Mouse (Mus musculus) megakaryocyte progenitor cell, adult 5-6 weeks (primary cell): ENCODE data around the gene Ctu2. TPM values are rescaled to one million over a fixed set of nuclear protein-coding genes. Genes with fewer than 3 reads are reported as not detected.

Experiments
- ATAC-seq: replicated peaks from 2 replicates; pipeline ENCODE4 v1.8.0; 2016; ENCODE audit warnings: mild to moderate bottlenecking, moderate TSS enrichment, inconsistent platforms; ENCODE audit not compliant: poor library complexity
- total RNA-seq, 2 experiments: library from RNA; stranded (forward) in 1 of 2; stranded (reverse) in 1 of 2; fragments of 157-497, 149-512 nt in 1 of 2; fragments of 200-1000 nt in 1 of 2; gene quantifications; 2 replicates each; pipeline versions ENCODE4 v1.2.3 to v1.2.4; 2015 to 2017

The Ctu2 gene
- 17.3 and 26.8 TPM in 2 replicates for total RNA-seq (2015)
- total RNA-seq (2017): 11.2 and 14.9 TPM in 2 replicates

- ATAC-seq: peak; percentile 79
Measured at GRCm38 (mm10) chr8:122475580-122476320, at the start of gene Ctu2, which contains the start of gene Rnf166. Gene Ctu2, plus strand, starts transcription at chr8:122476143. Gene Rnf166, minus strand, starts transcription at chr8:122476064.

- no peak for ATAC-seq
Measured at GRCm38 (mm10) chr8:122426145-122426544, 49.8 kb upstream of the Ctu2 start.

- no peak for ATAC-seq
Measured at GRCm38 (mm10) chr8:122427607-122428006, 48.3 kb upstream of the Ctu2 start.

- no peak for ATAC-seq
Measured at GRCm38 (mm10) chr8:122428163-122428562, 47.8 kb upstream of the Ctu2 start.

GRCm38 (mm10) chr8:122430058-122430636, 45.8 kb upstream of the Ctu2 start:
- ATAC-seq: peak; percentile 76

GRCm38 (mm10) chr8:122430646-122431045, 45.3 kb upstream of the Ctu2 start:
- no peak for ATAC-seq

GRCm38 (mm10) chr8:122431694-122432442, 44.1 kb upstream of the Ctu2 start:
- no peak for ATAC-seq

- ATAC-seq: peak; percentile 56
Measured at GRCm38 (mm10) chr8:122432443-122433268, 43.3 kb upstream of the Ctu2 start, which contains the start of gene Cyba. Gene Cyba, minus strand, starts transcription at chr8:122432930.

GRCm38 (mm10) chr8:122433269-122433905, 42.6 kb upstream of the Ctu2 start:
- ATAC-seq: peak; percentile 25; the same call in 1 of the 2 replicates

- ATAC-seq: no peak
Measured at GRCm38 (mm10) chr8:122435375-122435774, 40.6 kb upstream of the Ctu2 start.

- ATAC-seq: no peak
Measured at GRCm38 (mm10) chr8:122436146-122436545, 39.8 kb upstream of the Ctu2 start.

GRCm38 (mm10) chr8:122436586-122437125, 39.3 kb upstream of the Ctu2 start:
- ATAC-seq: no peak

- ATAC-seq: peak; percentile 63
Measured at GRCm38 (mm10) chr8:122437708-122438331, 38.1 kb upstream of the Ctu2 start.

GRCm38 (mm10) chr8:122439336-122439735, 36.6 kb upstream of the Ctu2 start:
- no peak for ATAC-seq

- no peak for ATAC-seq
Measured at GRCm38 (mm10) chr8:122441326-122441725, 34.6 kb upstream of the Ctu2 start.

GRCm38 (mm10) chr8:122442356-122442755, 33.6 kb upstream of the Ctu2 start:
- ATAC-seq: no peak

GRCm38 (mm10) chr8:122442781-122443180, 33.2 kb upstream of the Ctu2 start:
- no peak for ATAC-seq

- peak; percentile 90 for ATAC-seq
Measured at GRCm38 (mm10) chr8:122443262-122444006, 32.5 kb upstream of the Ctu2 start, which contains the start of gene Mvd. Gene Mvd, minus strand, starts transcription at chr8:122443422.
